Mouse (Mus musculus) 3T3-L1 (cell line): ENCODE results near the gene Rph3a.
"Not testable (repeated sequence)": the region's sequence is repeated elsewhere in the genome, so short reads cannot be mapped to it uniquely, and the experiment has no call there.

ENCODE experiments used
- DNase-seq: peaks from one replicate; pipeline ENCODE4 v3.0.0-alpha.2; 2015; ENCODE audit warnings: low read depth, low spot score

Gene Rph3a

DNA sequence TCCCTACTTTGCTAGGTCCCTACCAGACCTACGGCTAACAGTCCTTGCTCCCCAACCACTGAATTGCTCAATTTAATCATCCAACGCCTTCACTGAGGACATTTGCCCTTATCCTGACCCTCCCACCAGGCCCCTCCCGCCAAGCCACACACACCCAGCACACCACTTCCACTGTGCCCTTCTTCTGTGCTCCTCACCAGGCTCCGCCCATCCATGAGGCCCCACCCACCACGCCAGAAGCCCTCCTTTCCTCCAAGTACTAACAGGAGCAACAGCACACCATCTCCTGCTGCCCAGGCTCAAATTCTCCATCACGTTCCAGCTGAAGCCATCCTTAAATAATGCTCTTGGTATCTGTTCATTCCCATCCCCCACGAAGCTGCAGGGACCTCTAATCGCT lies 35.4 kb downstream of the Rph3a start:
- DNase-seq: no peak

DNA sequence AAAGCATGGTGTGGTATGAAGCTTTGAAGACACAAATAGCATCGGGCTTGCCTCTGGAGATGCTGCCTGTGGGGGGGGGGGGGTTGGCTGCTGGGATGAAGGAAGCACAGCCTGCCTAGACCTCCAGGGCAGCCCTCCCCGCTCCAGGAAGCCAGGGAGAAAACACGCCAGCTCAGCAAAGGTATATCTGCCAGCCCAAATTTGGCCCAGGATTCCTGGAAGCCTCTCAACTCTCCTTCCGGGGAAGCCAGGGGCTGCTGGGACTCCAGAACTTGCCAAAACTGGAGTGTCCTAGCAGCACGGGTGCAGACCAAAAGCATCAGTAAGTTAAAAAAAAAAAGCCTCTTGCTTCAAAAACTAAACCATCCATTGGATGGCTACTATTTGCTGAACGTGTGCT lies 37.6 kb downstream of the Rph3a start:
- no peak for DNase-seq

DNA sequence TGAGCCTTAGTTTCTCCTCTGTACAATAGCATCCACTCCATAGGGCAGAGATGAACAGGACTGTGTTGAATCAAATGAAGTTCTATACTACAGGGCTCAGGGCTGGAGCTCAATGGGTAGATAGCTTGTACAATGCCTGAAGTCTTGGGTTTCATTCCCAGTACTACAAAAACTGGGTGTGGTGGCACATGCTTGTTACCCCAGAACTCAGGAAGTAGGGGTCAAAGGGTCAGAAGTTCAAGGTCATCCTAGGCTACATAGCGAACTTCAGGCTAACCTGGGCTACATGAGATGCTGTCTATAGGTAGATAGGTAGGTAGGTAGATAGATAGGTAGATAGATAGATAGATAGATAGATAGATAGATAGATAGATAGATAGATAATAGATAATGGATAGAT lies 38.6 kb downstream of the Rph3a start:
- no peak for DNase-seq

DNA sequence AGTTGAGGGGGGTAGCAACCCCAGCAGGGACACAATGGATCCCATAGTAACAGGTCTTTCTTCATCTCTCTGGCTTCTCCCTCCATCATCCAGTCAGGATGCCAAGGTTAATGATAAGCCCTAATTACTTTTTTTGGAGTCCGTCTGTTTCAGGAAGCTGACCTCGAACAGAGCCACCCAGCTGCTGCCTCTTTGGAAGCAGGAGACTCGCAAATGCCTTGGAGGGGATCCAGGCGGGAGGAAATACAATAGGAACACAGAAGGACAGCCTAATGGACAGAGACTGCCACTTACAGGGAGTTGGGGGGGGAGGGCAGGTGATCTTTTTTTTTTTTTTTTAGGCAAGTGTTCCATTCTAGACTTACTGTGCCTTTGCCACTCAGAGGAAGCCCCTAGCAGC lies 40.2 kb downstream of the Rph3a start:
- DNase-seq: no peak

DNA sequence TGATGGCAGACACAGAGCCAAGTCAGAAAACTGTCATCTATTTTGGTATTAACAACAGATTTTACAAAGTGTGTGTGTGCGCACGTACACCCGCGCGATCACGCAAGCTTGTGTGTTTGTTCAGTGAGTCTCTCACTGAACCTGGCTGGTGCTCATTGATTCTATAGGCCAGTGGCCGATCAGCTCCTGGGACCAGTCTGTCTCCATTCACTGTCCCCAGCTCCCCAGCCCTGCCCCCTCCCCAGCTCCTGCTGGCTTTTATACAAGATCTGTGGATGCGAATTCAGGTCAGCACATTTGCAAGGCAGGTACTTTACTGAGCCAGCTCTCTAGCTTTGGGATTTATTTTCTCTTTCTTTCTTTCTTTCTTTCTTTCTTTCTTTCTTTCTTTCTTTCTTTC lies 41.1 kb downstream of the Rph3a start:
- DNase-seq: no peak

DNA sequence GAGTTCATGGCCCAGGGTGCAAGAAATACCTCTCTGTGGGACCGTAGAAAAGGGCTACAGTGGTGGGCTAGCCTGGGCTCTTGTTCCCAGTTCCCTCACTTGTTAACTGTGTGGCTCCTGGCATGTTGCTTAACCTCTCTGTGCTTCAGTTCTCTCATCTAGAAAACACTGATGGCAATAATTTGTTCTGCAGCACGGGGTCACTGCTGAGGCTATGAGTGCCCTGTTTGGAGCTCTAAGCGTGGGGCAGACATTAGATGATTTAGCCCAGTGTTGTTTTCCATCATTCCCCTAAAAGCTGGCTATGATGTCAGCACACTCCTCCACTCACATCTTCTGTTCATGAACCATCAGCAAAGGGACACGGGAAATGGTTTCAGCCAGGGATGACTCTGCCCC lies 41.8 kb downstream of the Rph3a start:
- DNase-seq: no peak

DNA sequence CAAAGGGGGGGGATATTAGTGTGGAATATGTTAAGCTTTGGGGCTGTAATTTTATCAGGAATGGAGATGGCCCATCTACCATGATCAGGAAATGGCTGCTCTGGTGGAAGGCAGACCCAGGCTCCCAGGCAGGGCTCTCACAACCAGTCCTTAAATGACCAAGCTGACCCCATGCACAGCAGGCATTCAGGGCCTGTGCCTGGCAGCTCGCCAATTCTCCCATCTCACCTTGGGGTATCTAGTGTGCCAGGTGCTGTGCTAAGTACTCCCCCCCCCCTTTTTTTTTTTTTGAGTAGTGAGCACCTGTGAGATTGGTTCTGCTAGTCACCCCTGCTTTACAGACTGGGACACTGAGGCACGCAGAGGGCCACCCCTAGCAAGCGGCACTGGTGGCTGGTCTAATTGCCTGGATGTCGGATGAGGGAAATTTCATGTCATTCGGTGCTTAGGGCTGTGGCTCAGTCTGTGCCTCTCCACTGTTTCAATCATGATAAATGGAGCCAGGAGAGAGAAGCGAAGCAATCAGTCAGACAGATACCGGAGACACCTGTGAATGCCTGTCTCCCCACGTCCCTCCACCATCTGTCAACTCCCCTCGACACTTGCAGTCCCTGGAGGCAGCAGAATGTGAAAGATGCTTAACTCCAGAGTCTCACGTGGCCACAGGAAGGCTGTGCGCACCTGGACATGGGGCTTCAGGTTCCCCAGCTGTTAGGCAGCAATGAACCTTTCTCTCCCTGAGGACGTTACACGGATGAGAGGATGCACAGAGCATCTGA lies 42.3 kb downstream of the Rph3a start:
- no peak for DNase-seq

DNA sequence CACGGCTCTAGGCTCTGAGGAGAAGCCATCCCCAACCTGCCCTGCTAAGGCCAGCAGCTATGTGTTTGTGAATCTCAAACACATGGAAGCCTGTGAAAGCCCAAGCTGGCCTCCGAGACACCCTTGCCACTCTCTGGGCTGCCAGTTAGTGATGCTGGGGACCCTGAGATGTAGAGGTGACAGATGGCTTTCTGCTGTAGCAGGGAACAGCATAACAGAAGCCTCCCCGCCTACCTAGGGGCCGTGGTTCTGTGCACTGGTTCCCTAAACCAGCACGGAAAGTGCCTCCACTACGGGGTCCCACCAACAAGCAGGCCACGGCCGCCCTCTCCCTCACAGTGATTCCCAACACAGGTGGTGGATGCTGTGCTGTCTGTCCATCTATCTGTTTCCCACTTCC lies 43.0 kb downstream of the Rph3a start:
- no peak for DNase-seq

DNA sequence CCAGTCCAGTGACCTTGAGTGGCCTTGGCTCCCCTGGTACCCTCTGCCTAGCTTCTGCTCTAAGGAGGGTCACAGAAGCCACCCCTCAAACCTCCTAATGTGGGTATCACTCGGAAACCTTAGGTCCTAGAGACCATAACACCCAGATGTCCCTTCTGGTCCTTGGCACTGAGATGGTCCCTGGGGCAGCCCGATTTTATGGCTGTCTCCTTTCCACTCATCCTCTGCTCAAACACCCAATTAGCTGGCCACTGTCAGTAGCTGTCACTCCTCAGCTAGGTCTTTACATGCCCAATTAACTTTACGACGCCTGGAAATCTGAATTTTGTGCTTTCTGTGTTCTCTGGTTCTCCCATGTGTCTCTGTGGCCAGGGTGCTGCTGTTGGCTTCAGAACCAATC lies 43.7 kb downstream of the Rph3a start:
- no peak for DNase-seq

DNA sequence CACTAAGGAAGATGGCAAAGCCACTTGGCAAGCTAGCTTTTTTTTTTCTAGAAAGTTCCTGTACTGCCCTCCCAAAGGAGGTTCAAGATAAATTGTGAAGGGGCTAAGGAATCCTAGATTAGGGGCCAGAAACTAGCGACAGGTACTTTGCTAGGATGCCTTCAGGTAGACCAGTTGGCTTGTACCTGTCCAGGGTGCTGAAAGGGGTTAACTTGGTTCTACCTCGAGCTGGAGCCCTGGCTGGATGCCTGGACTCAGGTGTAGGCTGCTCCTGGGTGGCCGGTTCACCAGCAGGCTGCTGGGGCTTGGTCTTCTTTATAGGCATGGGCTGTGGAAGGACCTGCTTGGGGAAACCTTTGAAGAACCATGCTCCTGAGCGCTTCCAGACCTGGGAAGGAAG lies 48.9 kb downstream of the Rph3a start:
- peak; percentile 25 for DNase-seq

DNA sequence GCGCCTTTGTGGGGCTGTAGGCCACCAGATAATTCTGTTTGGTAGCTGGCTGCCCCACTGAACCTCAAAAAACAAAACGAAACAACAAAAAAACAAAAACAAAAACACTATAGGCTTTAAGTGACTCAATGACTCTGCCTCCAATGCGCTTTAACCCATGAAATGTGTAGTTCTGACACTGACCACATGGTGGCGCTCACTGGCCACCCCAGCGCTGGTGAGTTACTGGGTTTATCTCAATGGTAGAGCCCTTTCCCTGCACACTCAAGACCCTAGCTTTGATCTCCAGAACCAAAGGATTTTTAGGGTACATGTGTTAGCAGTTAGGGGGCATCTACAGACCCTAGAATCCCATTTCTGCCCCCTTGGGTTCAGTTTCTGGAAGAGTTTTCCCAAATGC lies 55.9 kb downstream of the Rph3a start:
- peak; percentile 47 for DNase-seq

DNA sequence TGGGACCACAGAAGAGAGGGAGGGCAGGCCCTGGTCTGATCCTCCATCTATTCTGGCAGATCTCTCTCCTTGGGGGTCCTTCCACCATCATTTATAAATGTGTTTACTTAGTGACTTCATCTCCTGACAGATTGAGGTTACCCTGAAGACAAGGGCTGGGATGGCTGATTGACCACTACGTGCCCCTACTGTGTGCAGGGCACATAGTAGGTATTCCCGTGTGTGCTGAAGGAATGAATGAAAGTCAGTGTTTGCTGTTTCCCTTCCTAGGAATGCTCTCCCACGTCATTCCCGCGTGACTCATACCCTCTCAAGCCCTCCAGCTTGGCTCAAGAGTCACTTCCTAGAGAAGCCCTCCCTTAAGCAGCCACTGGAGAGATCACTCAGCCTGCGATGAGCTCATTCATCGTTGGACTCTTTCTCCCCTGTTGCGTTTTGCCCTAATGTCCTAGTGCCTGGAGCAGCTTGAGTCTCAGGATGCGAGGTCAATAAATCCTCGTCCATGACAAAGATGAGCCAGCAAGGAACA lies 57.6 kb downstream of the Rph3a start:
- peak; percentile 71 for DNase-seq

DNA sequence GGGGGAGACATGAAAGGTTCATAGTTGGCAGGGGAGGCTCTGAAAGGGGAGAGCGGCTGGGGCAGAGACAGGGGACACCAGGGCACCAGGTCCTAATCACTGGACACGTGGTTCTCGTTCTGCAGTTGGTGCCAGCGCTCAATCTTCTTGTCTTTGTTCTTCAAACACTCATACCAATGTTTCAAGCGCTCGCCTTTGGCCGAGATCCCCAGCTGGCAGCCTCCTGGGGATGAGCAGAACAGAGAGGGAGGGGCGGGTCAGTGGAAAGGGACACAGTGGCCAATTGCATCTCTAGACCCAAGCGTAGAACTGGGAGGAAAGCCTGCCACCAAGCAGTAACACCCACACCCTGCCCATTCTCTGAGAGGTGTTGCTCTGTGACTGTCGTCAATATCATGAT lies 67.8 kb downstream of the Rph3a start:
- no peak for DNase-seq

DNA sequence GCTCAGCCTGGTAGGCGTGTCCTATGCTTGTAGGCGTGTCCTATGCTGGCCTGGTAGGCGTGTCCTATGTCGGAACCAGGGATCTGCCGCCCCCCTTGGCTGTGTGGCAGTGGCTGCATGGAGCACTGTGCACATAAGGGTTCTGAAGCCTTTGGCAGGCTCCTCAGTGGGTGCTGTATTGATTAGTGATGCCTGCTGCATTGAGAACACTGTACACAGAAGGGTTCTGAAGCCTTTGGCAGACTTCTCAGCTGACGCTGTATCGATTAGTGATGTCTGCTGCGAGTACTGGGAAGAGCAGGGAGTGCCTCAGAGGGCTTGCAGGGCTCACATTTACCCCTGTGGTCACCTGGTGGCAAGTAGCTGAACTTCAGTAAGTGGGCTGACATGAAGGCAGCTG lies 71.3 kb downstream of the Rph3a start:
- peak; percentile 37 for DNase-seq

DNA sequence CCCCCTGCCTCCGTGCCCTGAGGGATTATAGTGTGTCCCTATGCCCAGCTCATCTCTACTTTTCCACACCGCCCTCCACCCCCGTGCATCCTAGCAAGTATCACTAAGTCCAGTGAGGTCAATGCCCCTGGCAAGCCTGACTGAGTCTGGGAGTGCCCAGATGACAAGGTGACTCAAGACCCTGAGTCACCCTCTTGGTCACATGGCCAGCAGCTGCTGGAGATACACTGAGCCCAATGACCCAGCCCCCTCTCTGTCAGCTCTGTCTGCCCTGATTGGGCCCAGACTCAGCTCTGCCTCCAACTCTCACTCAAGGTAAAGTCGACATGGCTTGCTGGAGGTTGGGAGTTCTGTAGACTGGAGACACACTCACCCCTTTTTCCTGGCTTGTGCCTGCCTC lies 72.1 kb downstream of the Rph3a start:
- peak; percentile 82 for DNase-seq

DNA sequence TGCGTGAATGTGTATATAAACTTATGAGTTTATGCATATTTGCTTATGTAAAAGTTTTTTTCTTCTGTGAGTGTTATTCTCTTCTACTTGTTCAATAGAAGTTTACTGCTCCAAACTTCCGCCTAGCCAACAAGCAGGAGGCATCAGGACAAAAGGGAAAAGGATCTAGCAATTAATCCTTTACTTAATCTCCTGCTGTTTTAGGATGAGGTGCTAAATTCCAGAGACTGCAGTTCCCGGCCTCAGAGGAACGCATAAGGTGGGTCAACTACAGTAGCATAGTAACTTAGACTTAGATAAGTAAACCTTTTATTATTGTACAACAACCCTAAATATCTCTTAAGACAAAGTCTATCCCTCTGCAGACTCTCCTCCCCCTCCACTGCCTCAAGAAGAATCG lies 75.9 kb downstream of the Rph3a start:
- DNase-seq: no peak

DNA sequence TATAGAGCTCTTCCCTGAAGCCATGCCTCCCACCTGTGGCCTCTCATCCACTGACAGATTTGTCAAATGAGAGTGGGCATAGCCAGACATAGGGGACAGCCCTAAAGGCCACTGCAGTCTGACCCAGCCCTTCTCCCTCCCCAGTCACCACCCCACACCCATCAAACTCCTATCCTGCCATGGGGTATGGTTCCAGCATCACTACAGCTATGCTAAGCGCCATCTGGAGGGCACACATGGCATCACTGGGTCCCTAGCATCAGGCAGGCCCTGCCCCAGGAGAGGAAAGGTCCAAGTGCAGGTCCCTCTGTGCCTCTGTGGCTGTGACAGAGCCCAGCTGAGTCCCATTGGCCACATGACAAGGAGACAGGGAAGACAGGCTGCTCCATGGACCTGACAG lies 82.9 kb downstream of the Rph3a start:
- DNase-seq: peak; percentile 20

DNA sequence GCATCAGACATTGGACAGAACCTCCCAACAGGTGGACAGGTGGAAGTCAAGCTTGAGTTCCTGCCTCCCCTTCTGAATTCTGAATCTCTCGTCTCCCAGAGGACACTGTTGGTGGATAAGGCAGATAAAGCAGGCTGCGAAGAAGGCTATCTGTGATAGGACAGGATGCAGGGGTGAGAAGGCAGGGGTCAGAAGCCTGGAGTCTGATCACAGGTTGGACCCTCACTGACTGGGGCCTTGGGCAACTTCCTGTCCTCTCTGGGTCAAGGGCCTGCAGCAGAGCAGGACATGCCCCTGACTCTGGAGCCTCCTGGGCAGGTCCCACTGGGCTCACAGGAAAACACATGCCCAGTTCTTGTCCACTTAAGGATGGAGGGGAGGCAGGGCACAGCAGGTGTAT lies 83.6 kb downstream of the Rph3a start:
- not testable (repeated sequence) for DNase-seq

DNA sequence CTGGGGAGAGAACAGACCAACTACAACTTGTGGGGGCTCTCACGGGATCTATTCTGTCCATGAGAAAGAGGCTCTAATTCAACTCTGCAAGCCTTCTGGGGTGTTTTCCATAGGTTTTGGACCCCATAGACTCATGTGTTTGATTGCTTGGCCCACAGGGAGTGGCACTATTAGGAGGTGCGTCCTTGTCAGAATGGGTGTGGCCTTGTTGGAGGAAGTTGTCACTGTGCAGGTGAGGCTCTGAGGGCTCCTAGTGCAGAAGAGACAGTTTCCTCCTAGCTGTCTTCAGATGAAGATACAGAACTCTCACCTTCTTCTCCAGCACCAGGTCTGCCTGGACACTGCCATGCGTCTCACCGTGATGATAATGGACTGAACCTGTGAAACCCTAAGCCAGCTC lies 85.4 kb downstream of the Rph3a start:
- DNase-seq: not testable (repeated sequence)

DNA sequence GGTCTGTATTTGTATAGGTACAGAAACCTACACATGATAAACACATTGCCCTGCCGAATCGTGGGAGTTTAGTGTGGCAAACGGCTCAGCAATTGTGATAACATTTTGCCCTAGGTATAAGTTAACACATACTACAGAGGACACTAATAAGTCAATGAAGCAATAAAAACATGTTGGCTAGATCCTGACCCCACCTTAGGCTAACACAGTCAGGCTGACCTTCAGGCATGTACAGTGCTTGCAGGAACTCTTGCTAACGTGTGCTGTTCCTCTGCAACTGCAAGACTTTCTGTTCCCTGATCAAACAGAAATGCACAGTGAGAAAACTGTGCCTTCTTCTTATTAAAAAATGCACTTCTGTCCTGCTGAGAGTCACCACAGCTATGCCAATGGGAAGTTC lies 85.9 kb downstream of the Rph3a start:
- no peak for DNase-seq

DNA sequence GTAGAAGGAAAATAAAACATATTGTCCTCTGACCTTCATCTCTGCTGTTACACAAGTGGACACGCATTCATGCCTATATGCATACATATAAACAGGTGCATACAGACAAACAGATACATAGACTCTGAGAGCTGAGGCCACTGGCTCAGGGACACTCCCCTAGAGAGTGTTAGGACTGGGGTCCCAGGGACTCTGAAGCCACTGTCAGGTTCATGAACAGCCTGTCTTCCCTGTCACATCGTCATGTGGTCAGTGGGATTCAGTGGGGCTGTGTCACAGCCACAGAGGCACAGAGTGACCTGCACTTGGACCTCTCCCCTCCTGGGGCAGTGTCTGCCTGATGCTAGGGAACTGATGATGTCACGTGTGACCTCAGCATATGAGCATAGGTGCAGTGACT lies 89.6 kb downstream of the Rph3a start:
- no peak for DNase-seq

DNA sequence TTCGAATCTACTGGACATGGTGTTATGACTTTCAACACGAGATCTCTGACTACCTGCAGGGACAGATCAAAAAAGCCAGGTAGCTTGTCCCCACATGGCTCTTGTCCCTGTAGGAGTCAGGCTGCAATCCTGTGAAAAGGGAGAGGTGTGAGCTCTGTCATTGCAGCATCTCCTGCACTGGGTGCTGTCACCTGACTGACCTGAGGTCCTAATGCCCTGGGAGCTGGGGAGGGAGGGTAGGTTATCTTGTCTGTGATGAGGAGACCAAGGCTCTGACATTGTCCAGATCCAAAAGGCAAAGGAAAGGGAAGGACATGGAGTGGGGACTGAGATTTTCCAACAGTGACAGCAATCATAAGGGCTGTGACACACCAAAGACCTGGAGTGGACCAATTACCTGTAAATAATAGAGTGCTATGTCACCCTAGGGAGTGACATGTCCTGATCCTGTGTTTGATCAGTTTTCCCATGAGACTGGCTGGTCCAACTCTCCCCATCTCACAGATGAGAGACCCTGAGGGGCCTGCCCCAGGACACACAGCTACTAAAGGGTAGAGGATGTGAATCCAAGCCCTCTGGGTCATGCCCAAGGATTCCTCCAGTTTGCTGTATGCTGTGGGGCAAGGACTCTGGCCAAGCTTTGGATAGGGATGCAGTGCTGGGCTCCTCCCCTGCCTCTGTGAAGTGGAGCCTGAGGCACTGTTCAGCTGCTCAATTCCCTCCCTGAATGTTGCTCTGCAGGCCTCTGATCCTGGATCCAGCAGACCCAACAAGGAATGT lies 90.5 kb downstream of the Rph3a start:
- not testable (repeated sequence) for DNase-seq

DNA sequence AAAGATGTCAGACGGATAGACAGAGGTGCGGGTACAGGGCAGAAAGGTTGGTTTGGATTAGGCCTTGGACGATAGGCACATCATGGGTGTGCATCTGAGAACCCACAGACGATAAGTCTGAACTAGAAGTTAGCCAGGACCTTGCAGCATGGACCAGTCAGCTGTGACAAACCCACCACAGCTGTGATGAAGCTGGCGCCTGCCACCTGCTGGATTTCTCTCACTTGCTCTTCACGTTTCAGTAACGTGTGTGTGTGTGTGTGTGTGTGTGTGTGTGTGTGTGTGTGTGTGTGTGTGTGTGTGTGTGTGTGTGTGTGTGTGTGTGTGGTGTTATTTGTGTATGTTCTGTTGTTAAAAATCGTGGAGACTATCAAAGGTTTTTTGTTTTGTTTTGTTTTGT lies 95.7 kb downstream of the Rph3a start, which contains the start of gene Oas1d:
Oas1d (plus strand) TSS at position 333 of the 400 bp plus-strand sequence.
- not testable (repeated sequence) for DNase-seq
